Mouse (Mus musculus): ENCODE measurements around the gene Iqschfp.

GRCm38 (mm10) chr3:68604962-68605361, 712.9 kb downstream of the Iqschfp start:
- TF ChIP-seq CTCF (IDR thresholded peaks at IDR 0.05; ENCODE audit: borderline replicate concordance, insufficient read depth, low read depth, low read length) (no peak), POLR2A (IDR thresholded peaks at IDR 0.05; ENCODE audit: borderline replicate concordance, insufficient read depth, low read length) (no peak)
